Mouse (Mus musculus) brown adipose tissue, adult 24 weeks (tissue): ENCODE data around the gene Oaf. TPM values are rescaled to one million over a fixed set of nuclear protein-coding genes. Genes with fewer than 3 reads are reported as not detected.
A peak's percentile ranks its signal among the peaks of the same experiment; 100 is the strongest.

ENCODE experiments used
- H3K27ac ChIP-seq: fragments of 200-500 bp; replicated peaks from 2 replicates; pipeline ENCODE4 v1.5.1; 2012; ENCODE audit warnings: low read depth, mild to moderate bottlenecking, low read length
- H3K4me1 ChIP-seq: fragments of 200-500 bp; 2 replicates; pipeline ENCODE4 v1.6.1; 2012; ENCODE audit warnings: low read length, mixed read lengths; ENCODE audit not compliant: control insufficient read depth, insufficient read depth, insufficient read length
- H3K4me3 ChIP-seq: fragments of 200-500 bp; 2 replicates; pipeline ENCODE4 v1.5.1; 2012; ENCODE audit warnings: low read depth, mild to moderate bottlenecking, low read length, moderate library complexity; ENCODE audit not compliant: insufficient read depth
- polyA plus RNA-seq: library from polyadenylated mRNA; stranded (reverse); fragments of >200 nt; gene quantifications from 2 replicates; pipeline ENCODE4 v1.2.4, GENCODE M21; 2012; ENCODE audit not compliant: missing spikeins, insufficient read depth, insufficient read length

Oaf gene
- polyA plus RNA-seq: 20.8 and 29.8 TPM in 2 replicates

- Histone ChIP-seq H3K27ac (peak within 1 kb of the TSS; percentile 68), H3K4me1 (peaks cover 5% of the 10 kb centered on the region), H3K4me3 (peak within 1 kb of the TSS; percentile 88)
Observed at GRCm38 (mm10) chr9:43239712-43240593, at the start of gene Oaf. Oaf (minus strand) TSS chr9:43239911.

DNA sequence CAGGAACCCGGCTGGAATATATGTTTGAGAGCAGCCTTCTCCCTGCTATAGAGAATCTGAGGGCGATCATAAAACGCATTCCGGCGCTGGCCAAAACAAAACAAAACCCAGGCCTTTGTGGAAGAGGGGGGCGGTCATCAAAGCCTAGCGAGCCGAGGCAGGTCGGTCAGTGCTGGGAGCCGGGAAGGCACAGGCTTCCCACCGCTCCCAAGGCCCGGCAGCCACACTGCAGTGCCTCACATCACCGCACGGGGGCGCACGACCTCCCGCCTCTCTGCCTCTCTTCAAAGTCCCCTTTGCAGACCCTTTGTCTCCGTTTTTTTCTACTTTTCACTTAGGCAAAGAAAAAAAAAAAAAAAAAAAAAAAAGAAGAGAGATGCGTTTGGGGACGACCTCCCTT lies 47.2 kb upstream of the Oaf start:
- H3K4me1 ChIP-seq: no peaks in the 10 kb centered on the region
- no peak overlapping the region for H3K4me3 ChIP-seq

DNA sequence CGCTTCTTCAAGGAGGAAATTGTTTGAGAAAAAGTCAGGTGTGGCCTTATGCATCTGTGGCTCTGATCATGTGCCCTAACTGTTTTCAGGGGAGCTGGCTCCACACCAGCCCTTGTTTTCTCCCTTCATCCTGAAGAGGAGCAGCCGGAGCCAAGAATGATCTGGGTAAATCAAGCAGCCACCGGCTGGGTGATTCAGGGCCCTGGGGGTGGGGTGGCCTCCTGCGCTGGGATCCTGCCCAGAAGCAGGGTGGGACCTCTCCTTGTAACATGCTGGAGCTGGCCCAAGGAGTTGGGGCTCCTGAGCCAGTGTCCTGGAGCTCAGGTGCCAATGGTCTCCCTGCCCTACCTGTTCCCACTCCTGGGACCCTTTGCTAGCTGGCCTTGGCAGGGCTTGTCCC lies 45.6 kb upstream of the Oaf start:
- Histone ChIP-seq H3K4me1 (no peaks in the 10 kb centered on the region), H3K27ac (no peak overlapping the region), H3K4me3 (no peak overlapping the region)

More for the DNA sequence above, 47.2 kb upstream of the Oaf start:
- H3K27ac ChIP-seq: no peak overlapping the region

DNA sequence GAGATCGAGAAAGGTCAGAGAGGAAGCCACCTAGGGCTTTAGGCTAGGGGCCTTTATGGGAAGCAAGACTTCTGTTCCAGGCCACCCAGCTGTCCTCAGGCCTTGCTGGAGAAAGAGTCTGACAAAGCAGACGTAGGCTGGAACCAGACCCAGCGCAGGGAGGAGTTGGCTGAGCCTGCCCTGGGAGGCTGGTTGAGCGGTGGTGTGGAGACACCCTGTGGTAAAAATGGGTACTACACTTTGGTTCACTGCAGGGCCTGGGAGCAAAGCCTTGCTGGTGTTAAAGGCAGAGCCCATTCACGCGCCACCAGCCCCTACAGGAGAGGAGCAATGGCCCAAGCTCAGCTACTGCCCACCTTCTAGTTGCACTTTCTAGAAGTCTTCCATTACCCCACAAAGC lies 44.6 kb upstream of the Oaf start:
- Histone ChIP-seq H3K27ac (no peak overlapping the region), H3K4me1 (no peaks in the 10 kb centered on the region), H3K4me3 (no peak overlapping the region)

DNA sequence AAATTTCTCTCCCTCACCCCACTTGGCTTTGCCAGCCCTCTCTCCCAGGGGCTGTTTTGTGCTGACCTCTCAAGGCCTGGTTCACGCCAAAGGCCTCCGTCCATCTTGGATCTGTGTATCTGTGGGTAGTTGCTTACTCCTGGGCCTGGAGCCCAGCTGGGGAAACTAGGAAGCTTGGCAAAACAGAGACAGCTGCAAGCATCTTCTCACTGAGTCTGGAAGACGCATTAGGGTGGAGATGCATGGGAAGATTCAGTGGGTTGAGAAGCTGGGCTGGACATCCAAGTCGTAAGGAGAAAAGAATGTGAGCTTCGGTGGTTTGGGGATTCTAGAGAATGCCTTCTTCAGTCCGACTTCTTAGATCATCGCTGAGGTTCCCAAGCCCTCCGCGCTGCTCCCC lies 34.0 kb upstream of the Oaf start:
- no peaks in the 10 kb centered on the region for H3K4me1 ChIP-seq
- H3K27ac ChIP-seq: peak overlapping the region; percentile 28; the same call in 1 of the 2 replicates
- no peak overlapping the region for H3K4me3 ChIP-seq

DNA sequence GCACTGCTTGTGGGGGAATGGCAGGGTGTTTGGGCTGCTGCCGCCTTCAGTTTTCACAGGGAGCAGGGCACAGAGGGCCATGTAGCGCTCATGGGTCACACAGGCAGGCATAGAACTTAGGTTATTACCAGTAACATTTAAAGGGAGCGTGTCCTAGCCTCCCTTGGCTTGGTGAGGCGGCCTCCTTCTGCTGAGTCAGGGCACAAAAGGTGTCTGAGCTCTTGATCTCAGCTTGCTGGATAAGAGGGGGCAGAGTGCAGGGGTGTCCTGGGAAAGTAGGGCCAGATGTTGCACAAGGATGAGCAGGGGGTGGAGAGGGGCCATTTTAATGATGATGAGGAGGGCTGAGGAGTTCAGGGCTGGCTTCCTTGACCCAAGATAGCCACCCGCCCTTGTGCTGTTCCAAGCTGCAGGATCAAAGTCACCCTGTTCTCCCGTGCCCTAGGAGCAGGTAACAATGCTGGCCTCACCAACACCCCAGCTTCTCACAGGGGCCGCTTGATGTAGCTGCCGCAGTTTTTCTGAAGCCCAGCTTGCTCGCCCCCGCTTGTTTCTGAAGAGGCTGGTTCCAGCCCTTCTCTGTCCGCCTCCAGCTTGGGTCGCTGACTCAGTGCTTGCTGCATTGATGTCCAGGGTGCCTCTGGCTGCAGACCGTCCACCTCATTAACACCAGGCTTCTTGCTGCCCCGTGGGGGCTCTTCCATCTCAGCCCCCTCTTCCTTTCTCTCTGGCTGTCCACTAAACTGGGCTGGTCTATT lies 32.2 kb upstream of the Oaf start:
- Histone ChIP-seq H3K4me1 (no peaks in the 10 kb centered on the region), H3K4me3 (no peak overlapping the region), H3K27ac (no peak overlapping the region)

GRCm38 (mm10) chr9:43270723-43271252 lies 31.1 kb upstream of the Oaf start:
- Histone ChIP-seq H3K27ac (no peak overlapping the region; the same call in 1 of the 2 replicates), H3K4me3 (0 out of 2 replicates have a peak overlapping the region, but pooled peaks have one; percentile 18), H3K4me1 (no peaks in the 10 kb centered on the region)

DNA sequence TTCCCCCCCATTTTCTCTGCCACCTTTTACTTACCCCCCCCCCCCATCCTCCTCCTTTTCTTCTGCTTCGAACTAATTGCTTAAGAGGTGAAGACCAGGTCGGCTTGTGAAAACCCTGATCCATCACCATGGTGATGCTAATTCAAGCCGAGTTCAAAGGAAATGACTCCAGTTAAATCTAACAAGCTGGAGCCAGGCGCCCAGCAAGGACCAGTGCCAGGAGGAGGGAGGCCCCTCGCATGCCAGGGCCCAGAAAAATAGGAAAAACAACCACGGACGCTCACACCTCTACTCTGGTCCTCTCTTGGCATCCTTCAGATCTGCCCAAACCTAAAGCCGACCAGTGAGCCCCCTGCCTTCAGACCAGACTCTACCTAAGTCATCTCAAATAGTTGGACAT lies 29.5 kb upstream of the Oaf start:
- no peak overlapping the region for H3K4me3 ChIP-seq
- H3K27ac ChIP-seq: no peak overlapping the region
- peaks cover 2% of the 10 kb centered on the region for H3K4me1 ChIP-seq

GRCm38 (mm10) chr9:43267357-43267756 lies 27.6 kb upstream of the Oaf start:
- H3K4me1 ChIP-seq: peaks cover 10% of the 10 kb centered on the region
- H3K27ac ChIP-seq: no peak overlapping the region
- no peak overlapping the region for H3K4me3 ChIP-seq

DNA sequence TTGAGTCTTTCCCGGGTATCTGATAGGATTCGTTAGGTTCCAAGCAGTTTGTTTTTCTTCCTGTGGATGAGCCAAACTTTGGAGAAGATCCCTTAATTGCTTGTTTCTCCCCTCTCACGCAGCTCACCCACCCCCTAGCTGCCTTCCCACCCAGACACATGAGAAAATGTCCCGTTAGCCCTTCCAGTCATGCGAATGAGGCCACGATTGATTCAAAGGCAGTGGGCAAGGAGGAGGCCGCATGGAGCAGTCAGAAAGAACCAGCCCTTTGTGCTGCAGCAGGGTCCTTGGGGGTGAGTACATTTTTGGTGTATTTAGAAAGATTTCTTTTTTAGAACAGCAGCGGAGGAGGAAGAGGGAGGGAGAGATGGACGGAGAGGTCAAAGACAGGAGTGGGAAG lies 25.5 kb upstream of the Oaf start:
- Histone ChIP-seq H3K4me1 (peaks cover 14% of the 10 kb centered on the region), H3K27ac (peak overlapping the region; percentile 64), H3K4me3 (no peak overlapping the region)

- Histone ChIP-seq H3K27ac (peak overlapping the region; percentile 81), H3K4me1 (peaks cover 14% of the 10 kb centered on the region), H3K4me3 (no peak overlapping the region)
Observed at GRCm38 (mm10) chr9:43263946-43264451, 24.3 kb upstream of the Oaf start.

GRCm38 (mm10) chr9:43262811-43263550 lies 23.3 kb upstream of the Oaf start:
- H3K27ac ChIP-seq: peak overlapping the region; percentile 81
- peaks cover 14% of the 10 kb centered on the region for H3K4me1 ChIP-seq
- H3K4me3 ChIP-seq: no peak overlapping the region

DNA sequence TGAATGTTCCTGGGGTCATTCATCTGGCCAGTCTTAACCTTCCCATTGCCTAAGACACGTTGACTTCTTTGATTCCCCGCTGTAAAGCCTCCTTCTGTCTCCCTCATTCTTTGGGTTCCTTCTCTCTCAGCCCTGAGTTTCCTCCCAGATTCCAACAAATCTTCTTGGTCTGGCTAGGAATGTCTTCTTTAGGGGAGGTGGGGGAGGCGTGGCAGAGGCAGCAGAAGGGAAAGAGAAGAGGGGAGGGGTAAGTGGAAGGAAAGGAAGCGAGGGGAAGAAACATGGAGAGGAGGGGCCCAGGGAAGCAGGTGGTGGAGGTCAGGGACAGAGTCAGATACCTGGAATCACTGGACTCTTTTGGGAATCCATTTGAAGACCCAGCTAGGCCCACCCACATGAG lies 22.7 kb upstream of the Oaf start:
- Histone ChIP-seq H3K4me1 (peaks cover 14% of the 10 kb centered on the region), H3K4me3 (no peak overlapping the region), H3K27ac (peak overlapping the region; percentile 47)

GRCm38 (mm10) chr9:43261941-43262340 lies 22.2 kb upstream of the Oaf start:
- Histone ChIP-seq H3K4me1 (peaks cover 14% of the 10 kb centered on the region), H3K4me3 (no peak overlapping the region), H3K27ac (peak overlapping the region; percentile 24; the same call in 1 of the 2 replicates)
